Mouse (Mus musculus) cortical plate, adult 2 months (tissue): Measurements from ENCODE around the gene Ubxn1. TPM values are rescaled to one million over a fixed set of nuclear protein-coding genes. Genes with fewer than 3 reads are reported as not detected.
"Not testable (repeated sequence)": the region's sequence is repeated elsewhere in the genome, so short reads cannot be mapped to it uniquely, and the experiment has no call there.

Source experiments
- H3K27ac ChIP-seq: fragments of 200-500 bp; 2 replicates; pipeline ENCODE4 v1.5.1; 2012; ENCODE audit warnings: low read length, control low read depth, inconsistent platforms; ENCODE audit not compliant: insufficient read depth
- H3K4me1 ChIP-seq: fragments of 200-500 bp; 2 replicates; pipeline ENCODE4 v1.6.1; 2011; ENCODE audit warnings: low read length; ENCODE audit not compliant: control insufficient read depth, insufficient read depth
- H3K4me3 ChIP-seq: fragments of 200-500 bp; 2 replicates; pipeline ENCODE4 v1.5.1; 2011; ENCODE audit warnings: mild to moderate bottlenecking, low read length, control low read depth; ENCODE audit not compliant: insufficient read depth
- CTCF ChIP-seq: fragments of 200-500 bp; IDR thresholded peaks from 2 replicates; pipeline ENCODE4 v1.5.1; 2011; ENCODE audit warnings: mild to moderate bottlenecking, control low read depth, low read length; ENCODE audit not compliant: insufficient read depth; ENCODE audit errors: extremely low read depth
- POLR2A ChIP-seq: fragments of 200-500 bp; IDR thresholded peaks from 2 replicates; pipeline ENCODE4 v1.6.1; 2011; ENCODE audit warnings: mild to moderate bottlenecking, low read length, control low read depth; ENCODE audit not compliant: insufficient read depth; ENCODE audit errors: extremely low read depth
- polyA plus RNA-seq: library from polyadenylated mRNA; depleted of rRNA; stranded (reverse); fragments of >200 nt; gene quantifications from 2 replicates; pipeline ENCODE4 v1.2.3, GENCODE M21; 2012

Gene Ubxn1
- polyA plus RNA-seq, 1 experiment, result 108 TPM

GRCm38 (mm10) chr19:8881034-8881392 lies 9.7 kb downstream of the Ubxn1 start:
- peaks cover 3% of the 10 kb centered on the region for H3K4me1 ChIP-seq
- peak overlapping the region; percentile 94 for H3K4me3 ChIP-seq
- no peak overlapping the region for H3K27ac ChIP-seq
- TF ChIP-seq POLR2A, result no peak
- TF ChIP-seq CTCF, result no peak

DNA sequence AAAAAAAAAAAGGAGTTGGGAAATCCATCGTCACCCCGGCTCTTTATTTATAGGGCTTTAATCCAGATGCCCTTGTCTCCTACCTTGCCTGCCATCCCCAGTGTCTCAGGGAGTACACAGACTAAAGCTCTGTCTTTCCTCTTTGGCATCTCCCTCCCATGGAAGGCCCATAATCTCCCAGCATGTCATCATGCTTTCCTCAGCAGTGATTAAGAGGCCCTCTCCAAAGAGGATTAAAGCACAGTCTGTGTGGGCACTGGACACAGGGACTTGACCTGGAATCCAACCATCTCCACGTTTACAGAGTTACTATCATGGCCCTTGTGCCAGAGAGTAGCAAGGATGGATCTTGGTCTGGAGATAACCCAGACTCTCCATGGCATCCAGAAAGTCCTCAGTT lies 12.3 kb downstream of the Ubxn1 start, which contains the start of the genes Lbhd1 and Gm49403:
TSS of gene Lbhd1 (plus strand) at position 117 of the 400 bp plus-strand sequence.
TSS of gene Gm49403 (plus strand) at position 315 of the 400 bp plus-strand sequence.
- TF ChIP-seq CTCF (no peak), POLR2A (no peak)
- no peak within 1 kb of the TSS for H3K27ac ChIP-seq

DNA sequence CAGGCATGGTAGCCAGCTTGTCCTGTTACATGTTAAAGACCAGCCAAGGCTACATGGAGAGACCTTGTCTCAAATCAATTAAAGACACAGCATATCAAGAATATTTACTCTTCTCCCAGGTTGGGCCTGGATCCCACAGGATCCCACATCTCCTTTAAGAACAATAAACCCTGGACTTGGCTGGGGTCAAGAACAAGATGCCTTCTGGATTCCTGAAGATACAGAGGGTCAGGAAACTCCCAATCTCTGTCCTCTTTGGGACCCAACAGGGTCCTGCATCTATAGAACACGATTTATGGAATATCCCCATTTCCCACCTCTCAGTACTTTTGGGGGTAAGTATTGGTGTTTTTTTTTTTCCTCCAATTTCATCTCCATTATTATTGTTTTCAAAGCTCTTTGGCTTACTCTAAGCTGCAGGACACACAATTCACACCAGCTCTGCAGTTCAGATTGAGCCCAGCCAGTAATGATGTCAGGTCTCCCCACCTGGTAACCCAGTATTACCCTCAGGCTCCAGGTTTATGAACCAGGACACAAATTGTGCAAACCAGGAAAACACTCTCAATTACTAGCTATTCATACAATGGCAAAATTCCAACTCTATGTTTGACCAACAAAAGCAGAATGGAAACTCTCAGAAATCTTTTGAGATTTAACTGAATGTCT lies 15.8 kb downstream of the Ubxn1 start:
- Histone ChIP-seq H3K27ac (no peak overlapping the region), H3K4me3 (no peak overlapping the region)

More for the DNA sequence above, 12.3 kb downstream of the Ubxn1 start, which contains the start of the genes Lbhd1 and Gm49403:
- peaks cover 3% of the 10 kb centered on the region for H3K4me1 ChIP-seq
- no peak within 1 kb of the TSS for H3K4me3 ChIP-seq

DNA sequence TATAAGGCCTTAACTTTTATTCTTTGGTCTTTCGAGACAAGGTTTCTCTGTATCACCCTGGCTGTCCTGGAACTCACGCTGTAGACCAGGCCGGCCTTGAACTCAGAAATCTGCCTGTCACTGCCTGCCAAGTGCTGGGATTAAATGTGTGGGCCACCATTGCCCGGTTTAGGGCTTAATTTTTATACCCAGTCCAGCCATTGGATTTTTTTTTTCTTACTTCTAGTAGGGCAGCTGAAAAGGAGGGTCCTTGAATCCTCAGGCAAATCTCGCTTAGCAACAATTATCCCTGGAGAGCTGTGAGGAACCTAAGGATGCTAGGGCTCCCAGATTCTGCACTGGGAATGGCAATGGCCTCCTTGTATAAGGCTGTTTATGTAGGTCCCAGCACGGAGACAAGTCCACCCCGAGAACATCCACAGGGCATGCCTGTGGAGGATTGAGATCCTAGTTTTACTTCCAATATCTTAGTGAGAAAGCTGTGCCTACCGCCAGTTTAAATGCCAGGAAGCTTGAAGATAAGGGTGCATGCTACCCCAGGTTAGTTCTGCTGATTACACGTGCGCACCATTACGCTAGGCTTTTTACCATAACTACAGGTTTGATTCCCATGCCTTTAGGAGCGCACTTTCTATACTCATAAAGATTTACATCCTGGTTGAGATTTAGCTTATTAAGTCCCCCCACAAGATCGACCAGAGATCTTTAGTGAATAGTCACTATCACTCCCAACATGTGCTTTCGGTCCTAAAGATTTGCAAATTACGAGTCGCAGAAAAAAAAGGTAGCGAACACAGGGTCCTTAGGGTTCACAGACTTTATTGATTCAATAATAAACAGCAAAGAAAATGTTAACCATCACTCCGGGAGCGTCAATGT lies 16.5 kb downstream of the Ubxn1 start:
- no peak overlapping the region for H3K27ac ChIP-seq
- no peaks in the 10 kb centered on the region; the same call in 1 of the 2 replicates for H3K4me1 ChIP-seq
- peak overlapping the region; percentile 49 for H3K4me3 ChIP-seq
- TF ChIP-seq POLR2A (no peak), CTCF (no peak)

More for the DNA sequence above, 15.8 kb downstream of the Ubxn1 start:
- no peaks in the 10 kb centered on the region; the same call in 1 of the 2 replicates for H3K4me1 ChIP-seq
- no peak for TF ChIP-seq POLR2A
- TF ChIP-seq CTCF, result no peak

- TF ChIP-seq POLR2A, result peak; percentile 95
- no peak for TF ChIP-seq CTCF
- Histone ChIP-seq H3K27ac (no peak within 1 kb of the TSS), H3K4me1 (no peaks in the 10 kb centered on the region; the same call in 1 of the 2 replicates), H3K4me3 (peak within 1 kb of the TSS; percentile 49)
Measured at GRCm38 (mm10) chr19:8888511-8889385, 17.5 kb downstream of the Ubxn1 start, which contains the start of the genes 1810009A15Rik and Gm49416. Gene 1810009A15Rik (plus strand): TSS chr19:8888853. Gene Gm49416 (plus strand): TSS chr19:8888926.

- Histone ChIP-seq H3K27ac (no peak within 1 kb of the TSS), H3K4me1 (no peaks in the 10 kb centered on the region; the same call in 1 of the 2 replicates), H3K4me3 (peak within 1 kb of the TSS; percentile 78)
- TF ChIP-seq POLR2A (peak; percentile 81), CTCF (no peak)
Measured at GRCm38 (mm10) chr19:8892829-8893766, 21.8 kb downstream of the Ubxn1 start, which contains the start of gene Ints5. Gene Ints5 (plus strand): TSS chr19:8893005.

GRCm38 (mm10) chr19:8895397-8895960 lies 24.2 kb downstream of the Ubxn1 start:
- Histone ChIP-seq H3K27ac (no peak overlapping the region), H3K4me1 (no peaks in the 10 kb centered on the region; the same call in 1 of the 2 replicates), H3K4me3 (no peak overlapping the region)
- TF ChIP-seq CTCF (no peak), POLR2A (no peak)

DNA sequence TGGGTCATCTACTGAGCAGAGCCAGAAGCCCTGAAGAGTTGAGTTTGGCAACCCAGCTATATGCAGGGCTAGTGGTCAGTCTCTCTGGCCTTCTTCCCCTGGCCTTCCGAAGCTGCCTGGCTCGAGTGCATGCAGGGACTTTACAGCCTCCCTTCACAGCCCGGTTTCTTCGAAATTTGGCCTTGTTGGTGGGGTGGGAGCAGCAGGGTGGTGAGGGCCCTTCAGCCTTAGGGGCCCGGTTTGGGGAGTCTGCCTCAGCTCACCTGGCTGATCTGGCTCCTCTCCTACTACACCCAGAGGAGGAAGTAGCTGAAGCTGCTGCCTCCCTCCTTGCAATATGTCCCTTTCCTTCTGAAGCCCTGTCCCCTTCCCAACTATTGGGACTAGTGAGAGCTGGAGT lies 24.9 kb downstream of the Ubxn1 start:
- H3K4me3 ChIP-seq, H3K4me1 ChIP-seq, H3K27ac ChIP-seq: not testable (repeated sequence)

DNA sequence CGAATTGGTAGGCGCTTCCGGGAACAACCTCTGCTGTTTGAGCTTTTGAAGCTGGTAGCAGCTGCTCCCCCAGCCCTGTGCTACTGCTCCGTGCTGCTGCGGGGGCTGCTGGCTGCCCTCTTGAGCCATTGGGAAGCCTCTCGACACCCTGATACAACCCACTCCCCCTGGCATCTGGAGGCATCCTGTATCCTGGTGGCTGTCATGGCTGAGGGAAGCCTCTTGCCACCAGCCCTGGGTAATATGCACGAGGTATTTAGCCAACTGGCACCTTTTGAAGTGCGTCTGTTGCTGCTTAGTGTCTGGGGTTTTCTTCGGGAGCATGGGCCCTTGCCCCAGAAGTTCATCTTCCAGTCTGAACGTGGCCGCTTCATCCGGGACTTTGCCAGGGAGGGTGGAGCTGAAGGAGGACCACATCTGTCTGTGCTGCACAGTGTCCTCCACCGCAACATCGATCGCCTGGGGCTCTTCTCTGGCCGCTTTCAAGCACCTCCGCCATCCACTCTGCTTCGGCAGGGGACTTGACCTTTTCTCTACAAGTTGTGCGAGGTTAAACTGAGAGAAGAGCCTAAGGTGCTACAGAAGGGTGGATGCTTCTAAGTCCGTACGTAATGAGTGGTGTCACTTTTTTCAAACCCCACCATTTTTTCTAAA lies 26.0 kb downstream of the Ubxn1 start:
- H3K4me1 ChIP-seq, result not testable (repeated sequence)
- Histone ChIP-seq H3K27ac (0 out of 2 replicates have a peak overlapping the region, but pooled peaks have one; percentile 23), H3K4me3 (peak overlapping the region; percentile 80)
